Mouse (Mus musculus) CH12.LX (cell line): ENCODE data around the gene Tmem206. TPM values are rescaled to one million over a fixed set of nuclear protein-coding genes. Genes with fewer than 3 reads are reported as not detected.

Source experiments
- DNase-seq: peaks from one replicate; pipeline ENCODE4 v3.0.0-alpha.2; 2013; ENCODE audit errors: extremely low read depth
- H3K27ac ChIP-seq: 2 replicates; pipeline ENCODE4 v1.5.1; 2012; ENCODE audit warnings: low read depth, mild to moderate bottlenecking, control low read depth, moderate library complexity; ENCODE audit not compliant: insufficient read depth
- H3K27me3 ChIP-seq: replicated peaks from 2 replicates; pipeline ENCODE3; 2012; ENCODE audit warnings: inconsistent platforms
- H3K36me3 ChIP-seq, 2 experiments: replicated peaks in 1 of 2; 2 replicates each; pipeline versions ENCODE3 to v1.6.1; 2012; ENCODE audit warnings: inconsistent platforms in 1 of 2, low read length in 1 of 2, mild to moderate bottlenecking in 1 of 2, mixed read lengths in 1 of 2, moderate library complexity in 1 of 2; ENCODE audit not compliant: control insufficient read depth in 1 of 2, insufficient read depth in 1 of 2
- H3K4me1 ChIP-seq, 2 experiments: 2 replicates each; pipeline ENCODE4 v1.6.1; 2012; ENCODE audit warnings: inconsistent platforms in 1 of 2, moderate library complexity in 1 of 2; ENCODE audit not compliant: insufficient read depth in 2 of 2, control insufficient read depth in 1 of 2
- H3K4me2 ChIP-seq: 2 replicates; pipeline ENCODE4 v1.6.1; 2012; ENCODE audit warnings: low read depth, mild to moderate bottlenecking, control low read depth; ENCODE audit not compliant: poor library complexity, insufficient read depth, severe bottlenecking
- H3K4me3 ChIP-seq, 3 experiments: fragments of 150-350 bp in 1 of 3; sonication (generic) in 1 of 3; replicated peaks in 1 of 3; 2 replicates each; pipeline versions ENCODE3 to v1.5.1; 2011 to 2012; ENCODE audit warnings: low read depth in 2 of 3, low read length in 2 of 3, mild to moderate bottlenecking in 2 of 3, moderate library complexity in 2 of 3, control low read depth in 1 of 3, improper control_type of control experiment in 1 of 3, inconsistent platforms in 1 of 3, mixed read lengths in 1 of 3; ENCODE audit not compliant: poor library complexity in 1 of 3
- H3K79me2 ChIP-seq: replicated peaks from 2 replicates; pipeline ENCODE4 v1.6.1; 2012; ENCODE audit warnings: mild to moderate bottlenecking, moderate library complexity; ENCODE audit not compliant: control insufficient read depth, poor library complexity, insufficient read depth, severe bottlenecking; ENCODE audit errors: extremely low read depth
- H3K9ac ChIP-seq: 2 replicates; pipeline ENCODE4 v1.6.1; 2012; ENCODE audit warnings: low read depth, mild to moderate bottlenecking, control low read depth, moderate library complexity; ENCODE audit not compliant: insufficient read depth
- H3K9me3 ChIP-seq: replicated peaks from 2 replicates; pipeline ENCODE3; 2012; ENCODE audit warnings: low read length, inconsistent platforms, mixed read lengths
- BHLHE40 ChIP-seq: IDR thresholded peaks from 2 replicates; pipeline ENCODE4 v1.6.1; 2011; ENCODE audit warnings: mild to moderate bottlenecking, low read depth, low read length, improper control_type of control experiment
- CHD2 ChIP-seq: IDR thresholded peaks from 2 replicates; pipeline ENCODE4 v1.6.1; 2011; ENCODE audit warnings: low read length, improper control_type of control experiment
- CTCF ChIP-seq, 2 experiments: IDR thresholded peaks in 1 of 2; conservative IDR thresholded peaks in 1 of 2; 2 replicates each; pipeline ENCODE4 v1.5.1; 2011 to 2012; ENCODE audit warnings: low read depth in 2 of 2, low read length in 2 of 2, improper control_type of control experiment in 1 of 2, inconsistent platforms in 1 of 2, mild to moderate bottlenecking in 1 of 2, moderate library complexity in 1 of 2
- E2F4 ChIP-seq: IDR thresholded peaks from 2 replicates; pipeline ENCODE4 v1.6.1; 2011; ENCODE audit warnings: low read depth, low read length, improper control_type of control experiment; ENCODE audit not compliant: insufficient replicate concordance
- ELF1 ChIP-seq: IDR thresholded peaks from 2 replicates; pipeline ENCODE4 v1.6.1; 2014; ENCODE audit warnings: low read depth, mild to moderate bottlenecking, inconsistent platforms, low read length, improper control_type of control experiment
- EP300 ChIP-seq: IDR thresholded peaks from 2 replicates; pipeline ENCODE4 v1.6.1; 2011; ENCODE audit warnings: low read length, improper control_type of control experiment
- ETS1 ChIP-seq: conservative IDR thresholded peaks from 2 replicates; pipeline ENCODE4 v1.6.1; 2012; ENCODE audit warnings: low read depth, mild to moderate bottlenecking, inconsistent platforms, low read length, improper control_type of control experiment, moderate library complexity
- GABPA ChIP-seq: IDR thresholded peaks from 2 replicates; pipeline ENCODE4 v1.6.1; 2012; ENCODE audit warnings: low read depth, low read length, improper control_type of control experiment, inconsistent platforms; ENCODE audit not compliant: insufficient replicate concordance
- HCFC1 ChIP-seq: IDR thresholded peaks from 2 replicates; pipeline ENCODE4 v1.6.1; 2012; ENCODE audit warnings: low read depth, mild to moderate bottlenecking, inconsistent platforms, low read length, improper control_type of control experiment
- IRF4 ChIP-seq: IDR thresholded peaks from 2 replicates; pipeline ENCODE4 v1.6.1; 2014; ENCODE audit warnings: low read depth, mild to moderate bottlenecking, inconsistent platforms, low read length, improper control_type of control experiment
- JUN ChIP-seq: IDR thresholded peaks from 2 replicates; pipeline ENCODE4 v1.6.1; 2011; ENCODE audit warnings: low read depth, mild to moderate bottlenecking, low read length, improper control_type of control experiment, moderate library complexity; ENCODE audit not compliant: insufficient read depth
- JUND ChIP-seq: conservative IDR thresholded peaks from 2 replicates; pipeline ENCODE4 v1.6.1; 2011; ENCODE audit warnings: low read depth, low read length, improper control_type of control experiment
- KAT2A ChIP-seq: IDR thresholded peaks from 2 replicates; pipeline ENCODE4 v1.6.1; 2012; ENCODE audit warnings: low read length, improper control_type of control experiment, inconsistent platforms; ENCODE audit not compliant: insufficient replicate concordance
- MAFK ChIP-seq: IDR thresholded peaks from 2 replicates; pipeline ENCODE4 v1.6.1; 2011; ENCODE audit warnings: low read length, improper control_type of control experiment; ENCODE audit not compliant: insufficient replicate concordance
- MAX ChIP-seq: IDR thresholded peaks from 2 replicates; pipeline ENCODE4 v1.6.1; 2011; ENCODE audit warnings: low read length, improper control_type of control experiment
- MAZ ChIP-seq: IDR thresholded peaks from 2 replicates; pipeline ENCODE4 v1.6.1; 2012; ENCODE audit warnings: low read depth, mild to moderate bottlenecking, inconsistent platforms, low read length, improper control_type of control experiment, moderate library complexity
- MXI1 ChIP-seq: IDR thresholded peaks from 2 replicates; pipeline ENCODE4 v1.6.1; 2011; ENCODE audit warnings: mild to moderate bottlenecking, low read depth, low read length, improper control_type of control experiment
- MYC ChIP-seq: IDR thresholded peaks from 2 replicates; pipeline ENCODE4 v1.6.1; 2011; ENCODE audit warnings: low read depth, mild to moderate bottlenecking, improper control_type of control experiment, low read length
- NELFE ChIP-seq: IDR thresholded peaks from 2 replicates; pipeline ENCODE4 v1.6.1; 2011; ENCODE audit warnings: low read depth, low read length, improper control_type of control experiment
- NRF1 ChIP-seq: IDR thresholded peaks from 2 replicates; pipeline ENCODE4 v1.6.1; 2014; ENCODE audit warnings: low read depth, mild to moderate bottlenecking, inconsistent platforms, low read length, improper control_type of control experiment, moderate library complexity
- PAX5 ChIP-seq: IDR thresholded peaks from 2 replicates; pipeline ENCODE4 v1.6.1; 2012; ENCODE audit warnings: low read length, inconsistent platforms, mixed read lengths
- POLR2A ChIP-seq: IDR thresholded peaks from 2 replicates; pipeline ENCODE4 v1.6.1; 2011; ENCODE audit warnings: low read depth, mild to moderate bottlenecking, improper control_type of control experiment, low read length
- POLR2AphosphoS2 ChIP-seq: IDR thresholded peaks from 2 replicates; pipeline ENCODE4 v1.6.1; 2011; ENCODE audit warnings: low read depth, low read length, improper control_type of control experiment
- SIN3A ChIP-seq: IDR thresholded peaks from 2 replicates; pipeline ENCODE4 v1.6.1; 2012; ENCODE audit warnings: low read length, improper control_type of control experiment, inconsistent platforms
- TCF12 ChIP-seq: IDR thresholded peaks from 2 replicates; pipeline ENCODE4 v1.6.1; 2014; ENCODE audit warnings: low read depth, mild to moderate bottlenecking, inconsistent platforms, low read length, improper control_type of control experiment
- UBTF ChIP-seq: IDR thresholded peaks from 2 replicates; pipeline ENCODE4 v1.6.1; 2012; ENCODE audit warnings: low read depth, mild to moderate bottlenecking, inconsistent platforms, low read length, improper control_type of control experiment, moderate library complexity
- USF1 ChIP-seq: IDR thresholded peaks from 2 replicates; pipeline ENCODE4 v1.6.1; 2014; ENCODE audit warnings: low read depth, mild to moderate bottlenecking, inconsistent platforms, low read length, improper control_type of control experiment
- USF2 ChIP-seq: conservative IDR thresholded peaks from 2 replicates; pipeline ENCODE4 v1.6.1; 2011; ENCODE audit warnings: low read depth, low read length, improper control_type of control experiment
- ZC3H11A ChIP-seq: IDR thresholded peaks from 2 replicates; pipeline ENCODE4 v1.6.1; 2012; ENCODE audit warnings: low read depth, mild to moderate bottlenecking, inconsistent platforms, low read length, improper control_type of control experiment
- ZKSCAN1 ChIP-seq: IDR thresholded peaks from 2 replicates; pipeline ENCODE4 v1.6.1; 2012; ENCODE audit warnings: low read depth, inconsistent platforms, low read length, improper control_type of control experiment, borderline replicate concordance
- ZMIZ1 ChIP-seq: IDR thresholded peaks from 2 replicates; pipeline ENCODE4 v1.6.1; 2012; ENCODE audit warnings: low read depth, mild to moderate bottlenecking, inconsistent platforms, low read length, improper control_type of control experiment
- ZNF384 ChIP-seq: IDR thresholded peaks from 2 replicates; pipeline ENCODE4 v1.6.1; 2012; ENCODE audit warnings: low read depth, low read length, improper control_type of control experiment, inconsistent platforms
- dilution Hi-C: fragments of 300-500 bp; cut with MboI; formaldehyde crosslinking; loops from 2 replicates; pipeline ENCODE4 v1.14.3; 2020; ENCODE audit warnings: low sequenced_read_pairs; ENCODE audit not compliant: extremely low pct_unique_long_range_greater_than_20kb, extremely low pct_ligation_motif_present
- in situ Hi-C: fragments of 300-500 bp; cut with MboI; formaldehyde crosslinking; loops from 3 replicates; pipeline ENCODE4 v1.14.3; 2019; ENCODE audit warnings: low sequenced_read_pairs, low pct_ligation_motif_present, low pct_unique_long_range_greater_than_20kb, mixed read lengths
- polyA plus RNA-seq: library from polyadenylated mRNA; unstranded; fragments of >175 nt; gene quantifications from 2 replicates; pipeline ENCODE4 v1.2.1, GENCODE M21; 2012; ENCODE audit warnings: low read depth; ENCODE audit not compliant: insufficient read length
- total RNA-seq, 2 experiments: library from RNA; depleted of rRNA; stranded (reverse); fragments of 300-350 nt in 1 of 2; fragments of >200 nt in 1 of 2; gene quantifications; 2 replicates each; pipeline ENCODE4 v1.2.3; 2012 to 2014

Tmem206 gene
- total and polyA plus RNA-seq, 3 experiments: 13.1 to 16.4 (median 15.4) TPM

DNA sequence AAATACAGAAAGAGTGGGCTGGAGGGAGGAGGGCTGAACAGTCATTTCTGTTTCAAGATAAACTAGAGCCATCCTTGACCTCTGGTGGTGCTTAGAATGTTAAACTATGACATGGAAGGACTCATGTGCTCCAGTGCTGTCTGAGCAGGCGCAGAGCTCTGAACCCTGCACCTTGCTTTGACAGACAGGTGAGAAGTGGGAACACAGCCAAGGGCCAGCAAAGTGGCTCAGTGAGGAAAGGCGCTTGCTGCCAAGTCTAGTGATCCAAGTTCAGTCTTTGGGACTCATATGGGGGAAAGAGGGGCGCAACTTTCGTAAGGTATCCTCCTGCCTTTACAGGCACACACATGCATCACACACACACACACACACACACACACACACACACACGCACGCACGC is 49.5 kb upstream of the Tmem206 start:
- peak overlapping the region; percentile 28 for H3K27ac ChIP-seq
- H3K4me2 ChIP-seq: no peak overlapping the region
- TF ChIP-seq SIN3A (0 out of 2 replicates have a peak, but pooled peaks have one; percentile 30), POLR2AphosphoS2 (no peak), ZNF384 (no peak), GABPA (no peak)
- H3K4me3 ChIP-seq: no peak overlapping the region
- H3K27me3 ChIP-seq: no peaks in the 10 kb centered on the region
- no peak for DNase-seq
- dilution Hi-C loops (no loop called here), in situ Hi-C loops (no loop called here)
- no peaks in the 10 kb centered on the region for H3K79me2 ChIP-seq
- no peak overlapping the region for H3K9ac ChIP-seq
- peaks cover 41 to 81% of the 10 kb centered on the region in 2 experiments for H3K4me1 ChIP-seq
- no peaks in the 10 kb centered on the region for H3K36me3 ChIP-seq
- peaks cover 7% of the 10 kb centered on the region for H3K9me3 ChIP-seq

GRCm38 (mm10) chr1:191277549-191278059 is 48.1 kb upstream of the Tmem206 start:
- peak; percentile 98 for DNase-seq
- no peaks in the 10 kb centered on the region for H3K9me3 ChIP-seq
- no peaks in the 10 kb centered on the region for H3K79me2 ChIP-seq
- peaks cover 44 to 87% of the 10 kb centered on the region in 2 experiments for H3K4me1 ChIP-seq
- dilution Hi-C loops: no loop called here
- peak overlapping the region; percentile 93 for H3K27ac ChIP-seq
- peak overlapping the region; percentile 25; the same call in 1 of the 2 replicates for H3K4me2 ChIP-seq
- in situ Hi-C loops: no loop called here
- H3K9ac ChIP-seq: peak overlapping the region; percentile 31; the same call in 1 of the 2 replicates
- no peaks in the 10 kb centered on the region for H3K27me3 ChIP-seq
- no peaks in the 10 kb centered on the region for H3K36me3 ChIP-seq
- no peak overlapping the region for H3K4me3 ChIP-seq
- TF ChIP-seq POLR2A (peak; percentile 54; the same call in 1 of the 2 replicates), PAX5 (no peak), ELF1 (peak; percentile 92), ZMIZ1 (no peak; the same call in 1 of the 2 replicates), MXI1 (peak; percentile 51; the same call in 1 of the 2 replicates), ZC3H11A (no peak), GABPA (peak; percentile 93), ZNF384 (no peak), JUND (peak; percentile 90), USF1 (peak; percentile 90), CTCF (conservative IDR thresholded peaks at IDR 0.05 in 1 of 2, IDR thresholded peaks at IDR 0.05 in 1 of 2; ENCODE audit: low read depth in 2 of 2, low read length in 2 of 2) (no peak), NELFE (peak; percentile 48; the same call in 1 of the 2 replicates), MAX (peak; percentile 96), EP300 (peak; percentile 95), ZKSCAN1 (no peak), HCFC1 (peak; percentile 67), NRF1 (peak; percentile 49; the same call in 1 of the 2 replicates), E2F4 (no peak), MYC (peak; percentile 78), CHD2 (peak; percentile 79), TCF12 (peak; percentile 99), SIN3A (peak; percentile 81), KAT2A (no peak), IRF4 (peak; percentile 96), USF2 (peak; percentile 87), POLR2AphosphoS2 (no peak), BHLHE40 (peak; percentile 98), UBTF (no peak), MAZ (peak; percentile 79; the same call in 1 of the 2 replicates), ETS1 (peak; percentile 100), MAFK (peak; percentile 83; the same call in 1 of the 2 replicates), JUN (peak; percentile 95)
